Mouse (Mus musculus): Measurements from ENCODE around the gene Pxn.

- no peak for TF ChIP-seq GATA1 (IDR thresholded peaks at IDR 0.05; ENCODE audit: low read length)
- TF ChIP-seq TAL1 (IDR thresholded peaks at IDR 0.05; ENCODE audit: low read length), result no peak
These were observed 19.8 kb upstream of the Pxn start for GRCm38 (mm10) chr5:115486726-115487125.
